Mouse (Mus musculus) erythroblast, adult 5-6 weeks (primary cell): ENCODE results near the gene Egfem1. TPM values are rescaled to one million over a fixed set of nuclear protein-coding genes. Genes with fewer than 3 reads are reported as not detected.

ENCODE experiments used
- ATAC-seq: replicated peaks from 2 replicates; pipeline ENCODE4 v1.8.0; 2016; ENCODE audit warnings: moderate number of reproducible peaks, mild to moderate bottlenecking, moderate TSS enrichment, inconsistent platforms; ENCODE audit not compliant: poor library complexity, low FRiP score, severe bottlenecking
- total RNA-seq, 2 experiments: library from RNA; stranded (forward) in 1 of 2; stranded (reverse) in 1 of 2; fragments of 150-400 nt in 1 of 2; fragments of 200-764, 138-1000 nt in 1 of 2; gene quantifications; 2 replicates each; pipeline versions ENCODE4 v1.2.3 to v1.2.4; 2015 to 2017; ENCODE audit warnings: low replicate concordance in 2 of 2

Egfem1 gene
- total RNA-seq, 2 experiments from 2014 or later = not detected

GRCm38 (mm10) chr3:29132054-29132931, 50.5 kb downstream of the Egfem1 start:
- no peak for ATAC-seq

DNA sequence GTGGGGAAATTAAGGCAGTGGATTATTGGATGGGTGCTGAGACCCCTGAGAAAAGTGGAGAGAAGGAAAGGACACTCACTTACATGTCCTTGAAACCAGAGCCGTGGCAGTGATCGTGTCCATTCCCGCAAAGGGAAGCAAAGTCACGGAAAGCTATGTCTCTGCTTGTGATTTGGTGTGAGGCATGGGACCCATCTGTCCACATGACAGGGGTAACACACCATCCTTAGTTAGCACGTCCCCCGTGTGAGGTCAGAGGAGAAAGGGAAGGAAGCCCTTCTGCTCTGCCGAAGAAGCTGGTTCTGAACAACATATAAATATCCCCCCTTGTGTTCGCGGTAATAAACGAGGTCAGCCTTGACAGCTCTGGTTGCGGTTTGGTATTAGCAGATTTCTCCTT, 52.7 kb downstream of the Egfem1 start:
- ATAC-seq = no peak

GRCm38 (mm10) chr3:29135176-29136064, 53.6 kb downstream of the Egfem1 start:
- ATAC-seq = no peak

DNA sequence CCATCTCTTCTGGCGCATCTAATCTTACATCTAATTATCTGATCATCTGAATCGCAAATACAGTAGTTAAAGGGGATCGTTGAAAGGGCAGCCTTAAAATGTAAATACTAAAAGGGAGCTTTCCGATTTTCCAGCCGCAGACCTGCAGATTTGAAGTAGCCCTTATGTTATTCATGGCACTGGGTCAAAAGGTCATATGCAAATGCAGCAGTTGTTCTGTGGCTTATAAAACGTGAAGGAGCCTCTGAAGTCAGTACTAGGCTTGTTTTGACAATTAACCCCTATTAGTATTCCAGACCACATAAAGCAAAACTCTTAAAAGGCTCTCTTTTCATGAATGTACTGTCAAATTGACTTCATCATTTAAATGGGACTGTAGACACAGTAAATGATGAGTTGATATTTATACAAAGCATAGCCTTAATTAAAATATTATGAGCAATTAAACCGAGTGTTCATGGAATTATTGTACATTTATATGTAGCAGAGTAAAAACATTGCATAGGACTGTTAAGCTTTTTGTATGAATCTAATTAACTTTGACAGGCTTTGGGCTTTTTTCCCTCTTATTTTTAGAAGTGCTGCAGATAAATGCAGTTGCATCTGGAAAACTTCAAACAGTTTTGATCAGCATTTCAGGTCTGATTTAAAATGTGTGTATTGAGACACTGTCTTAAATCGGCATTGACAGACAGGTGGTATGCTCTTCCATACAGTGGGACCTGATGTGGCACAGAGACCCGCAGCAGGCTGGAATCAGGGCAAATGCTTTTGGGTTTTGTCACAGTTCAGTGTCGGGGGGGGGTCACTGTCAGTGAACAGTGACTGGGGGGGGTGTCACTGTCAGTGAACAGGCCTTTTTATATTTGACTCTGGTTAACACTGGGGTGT, 54.5 kb downstream of the Egfem1 start:
- ATAC-seq = no peak

GRCm38 (mm10) chr3:29168401-29168800, 86.6 kb downstream of the Egfem1 start:
- ATAC-seq = no peak

DNA sequence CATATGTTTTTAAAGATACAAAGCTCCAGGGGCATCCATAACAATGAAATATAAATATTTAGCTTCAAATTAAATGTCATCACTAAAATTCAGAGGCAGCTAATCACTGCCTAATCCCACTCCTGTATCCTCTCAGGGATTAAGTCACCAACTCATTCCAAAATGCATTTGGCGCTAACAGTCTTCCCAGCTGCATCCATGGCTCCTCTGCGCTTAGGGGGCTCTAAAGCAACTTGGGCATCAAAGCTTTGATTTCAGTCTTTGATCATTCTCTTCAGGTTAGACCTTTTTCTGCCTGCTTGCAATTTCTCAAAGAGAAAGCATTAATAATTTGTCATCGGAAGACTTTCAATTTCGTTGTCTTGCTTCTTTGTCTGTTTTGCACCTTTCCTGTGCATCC, 87.2 kb downstream of the Egfem1 start:
- ATAC-seq = no peak

DNA sequence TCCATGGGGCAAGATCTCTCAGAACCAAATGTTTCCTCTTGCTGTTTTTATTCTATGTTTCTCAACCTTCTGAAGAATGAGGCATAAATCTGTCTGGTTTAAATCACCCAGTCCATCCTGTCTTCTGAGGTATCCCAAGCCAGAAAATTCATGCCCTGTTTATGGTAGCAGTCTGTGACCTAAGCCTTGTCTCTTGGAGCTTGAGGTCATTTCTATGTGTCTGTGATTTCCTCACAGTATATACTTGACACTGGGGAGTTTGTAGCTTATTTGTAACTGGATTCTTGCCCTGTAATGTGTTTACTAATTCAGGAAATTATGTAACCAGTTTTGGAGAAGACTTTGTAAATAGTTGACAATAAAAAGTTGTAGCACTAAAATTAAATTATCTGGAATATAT, 95.2 kb downstream of the Egfem1 start:
- ATAC-seq = no peak

DNA sequence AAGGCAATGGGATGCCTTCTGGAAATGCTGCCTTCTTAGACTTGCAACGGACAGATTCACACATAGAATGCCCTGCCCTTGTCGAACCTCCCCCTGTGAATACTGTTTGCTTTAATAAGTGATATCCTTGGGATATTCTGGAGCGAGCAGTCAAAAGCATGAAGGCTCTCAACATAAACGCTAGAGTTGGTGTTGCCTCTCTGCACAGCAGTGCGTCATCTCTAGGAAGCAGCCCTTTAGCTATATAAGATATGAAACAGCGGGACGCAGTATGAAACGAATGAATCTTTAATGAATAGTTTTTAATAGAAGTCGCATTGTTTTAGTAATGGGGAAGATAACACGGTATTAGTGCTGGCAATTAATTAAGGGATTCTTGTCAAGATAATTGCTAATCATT, 101.2 kb downstream of the Egfem1 start:
- no peak for ATAC-seq

- ATAC-seq = no peak
Observed at GRCm38 (mm10) chr3:29183615-29184198, 101.9 kb downstream of the Egfem1 start.

GRCm38 (mm10) chr3:29184486-29185241, 102.8 kb downstream of the Egfem1 start:
- no peak for ATAC-seq

DNA sequence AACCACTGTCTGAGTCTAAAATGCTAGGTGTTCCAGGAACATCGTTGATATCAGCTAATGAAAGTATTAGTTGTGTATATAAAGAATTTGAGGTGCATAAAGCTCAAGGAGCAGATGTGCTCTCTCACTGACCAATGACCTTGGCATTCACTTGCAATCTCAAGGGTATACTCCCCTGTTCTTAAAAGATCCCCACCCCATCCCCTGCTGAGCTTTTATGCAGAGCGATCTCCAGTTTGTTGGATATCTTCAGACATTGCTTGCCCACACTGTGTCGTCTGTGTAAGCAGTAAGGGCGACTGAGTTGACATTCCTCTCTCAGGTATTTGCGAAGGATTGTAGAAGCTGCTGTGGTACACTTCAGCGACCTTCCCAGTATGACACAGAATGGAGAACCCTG, 108.4 kb downstream of the Egfem1 start:
- ATAC-seq = no peak

DNA sequence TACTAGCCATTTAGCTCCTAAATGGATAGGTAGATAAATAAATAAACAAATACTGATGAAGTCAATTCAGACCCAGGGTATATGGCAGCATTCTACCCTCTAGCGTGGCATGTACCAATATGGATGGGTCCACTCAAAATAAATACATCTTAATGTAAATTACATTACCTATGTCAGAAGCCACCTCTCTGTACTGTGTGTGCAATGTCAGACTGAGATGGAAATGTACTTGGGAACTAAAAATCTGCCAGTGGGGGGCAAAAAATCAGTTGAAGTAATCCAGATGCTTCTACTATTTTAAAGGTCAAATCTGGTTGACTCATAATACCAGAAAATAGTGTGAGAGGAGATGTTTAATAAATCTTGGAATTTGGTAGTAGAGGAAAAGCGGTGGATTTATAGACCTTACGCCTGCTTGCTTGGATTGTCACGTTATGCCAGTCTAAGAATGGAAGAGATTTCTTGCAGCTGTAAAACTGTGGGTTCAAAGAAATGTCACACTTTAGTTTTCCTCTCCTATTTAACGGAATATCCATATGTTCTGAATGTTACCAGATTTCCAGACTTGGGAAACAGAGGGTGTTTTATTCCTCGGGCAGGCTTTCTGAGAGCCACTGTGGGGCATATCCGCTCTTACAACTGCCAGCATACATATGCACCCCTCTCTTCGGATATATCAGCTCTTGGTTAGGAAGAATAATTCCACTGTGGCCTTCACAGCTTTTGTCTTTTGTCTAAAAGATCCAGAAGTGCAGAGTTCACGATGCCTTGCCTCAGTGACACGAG, 116.1 kb downstream of the Egfem1 start:
- no peak for ATAC-seq

DNA sequence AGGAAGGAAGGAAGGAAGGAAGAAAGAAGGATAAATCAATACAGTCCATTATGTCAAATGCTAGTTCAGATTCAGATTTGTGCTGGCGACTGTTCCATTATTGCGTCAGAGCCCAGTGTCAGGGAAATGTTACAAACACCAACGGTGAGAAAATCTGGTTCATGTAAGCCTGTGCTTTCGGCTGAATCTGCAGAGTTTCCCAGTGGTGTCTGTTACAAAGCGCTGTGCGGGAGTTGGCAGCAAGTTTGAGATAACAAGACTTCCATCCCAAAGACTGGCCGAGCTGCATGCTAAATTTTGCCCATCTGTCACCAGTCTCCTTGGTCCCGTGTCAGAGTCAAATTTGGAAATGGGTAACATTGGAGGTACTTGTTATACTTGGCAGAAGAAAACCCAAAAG, 118.8 kb downstream of the Egfem1 start:
- ATAC-seq = no peak

DNA sequence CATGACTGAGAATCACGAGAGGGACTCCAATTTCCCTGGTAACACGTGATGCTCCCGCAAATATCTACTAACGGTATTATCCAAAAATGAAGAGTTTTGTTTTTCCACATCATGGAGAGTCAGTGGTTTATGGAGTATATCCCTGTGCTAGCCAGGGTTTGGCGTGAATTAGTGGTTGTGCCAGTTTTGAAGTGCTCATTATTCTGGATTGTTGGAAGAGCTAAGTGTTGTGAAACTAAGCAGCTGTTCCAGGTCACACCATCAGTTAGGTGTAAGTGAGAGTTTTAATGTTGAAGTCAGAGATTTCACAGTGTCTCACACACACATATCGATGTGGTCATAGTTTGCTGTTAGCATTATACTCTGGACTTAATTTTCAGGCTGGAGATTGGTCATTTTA, 120.7 kb downstream of the Egfem1 start:
- no peak for ATAC-seq

DNA sequence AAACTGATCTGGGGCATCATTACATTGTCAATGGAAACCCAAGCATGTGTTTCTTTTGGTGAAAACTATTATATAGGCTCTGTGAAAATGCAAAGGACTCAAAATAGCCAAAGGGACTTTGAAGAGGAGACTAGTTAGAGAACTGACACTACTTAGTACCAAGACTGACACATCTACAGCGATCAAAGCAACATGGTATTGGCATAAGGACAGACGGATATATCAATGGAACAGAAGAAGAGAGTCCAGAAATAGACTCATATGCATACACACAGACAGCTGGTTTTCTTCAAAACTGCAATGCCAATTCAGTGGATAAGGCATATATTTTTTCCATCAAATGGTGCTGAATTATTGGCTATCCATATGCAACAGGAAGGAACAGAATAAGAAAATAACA, 140.6 kb downstream of the Egfem1 start:
- ATAC-seq = no peak

- no peak for ATAC-seq
Observed at GRCm38 (mm10) chr3:29229712-29230111, 147.9 kb downstream of the Egfem1 start.

DNA sequence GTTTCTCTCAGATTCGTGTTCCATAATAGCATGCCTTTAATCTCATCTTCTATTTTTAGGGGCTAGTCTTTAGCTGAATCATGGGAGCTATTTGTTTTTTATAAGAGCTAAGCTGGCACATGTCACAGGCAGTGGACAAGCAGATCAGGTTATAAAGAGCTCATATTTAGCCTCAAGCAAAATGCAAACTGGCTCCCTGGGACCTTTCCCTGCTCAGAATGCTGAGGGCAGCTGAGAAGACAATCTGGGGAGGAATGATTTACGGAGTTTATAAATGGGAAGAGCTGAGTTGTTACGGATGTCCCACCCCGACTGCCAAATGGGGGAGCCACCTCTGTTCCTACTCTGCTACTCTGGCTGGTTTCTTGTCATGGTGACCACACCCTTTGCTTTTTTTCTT, 153.7 kb downstream of the Egfem1 start:
- ATAC-seq = no peak

DNA sequence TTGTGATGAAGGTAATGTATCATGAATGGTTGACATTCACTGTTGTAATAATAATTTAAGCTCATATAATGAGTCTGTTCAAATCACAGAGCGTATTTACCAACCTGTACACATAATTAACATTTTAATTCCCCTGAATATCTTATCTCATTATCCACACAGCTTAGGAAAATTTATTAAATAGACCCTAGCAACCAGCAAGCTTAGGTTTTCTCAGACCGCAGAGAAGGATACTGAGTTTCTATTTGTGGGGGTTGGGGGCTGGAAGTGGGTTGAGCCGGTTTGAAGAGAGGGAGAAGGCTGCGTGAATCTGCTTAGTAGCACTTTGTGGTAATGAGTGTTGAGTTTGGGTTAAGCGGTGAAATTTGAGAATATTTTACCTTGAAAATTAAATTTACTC, 154.7 kb downstream of the Egfem1 start:
- no peak for ATAC-seq
